Mouse (Mus musculus) midbrain, embryonic 12.5 days (tissue): Measurements from ENCODE around the gene Sipa1l2. TPM values are rescaled to one million over a fixed set of nuclear protein-coding genes. Genes with fewer than 3 reads are reported as not detected.
A peak's percentile ranks its signal among the peaks of the same experiment; 100 is the strongest.

ENCODE experiments used
- ATAC-seq: fragments of 200-750 bp; cut with Nextera tagmentation; 2 replicates; pipeline ENCODE4 v1.8.0; 2017; ENCODE audit warnings: low read depth, moderate TSS enrichment, moderate library complexity; ENCODE audit not compliant: low FRiP score
- H3K27ac ChIP-seq: fragments of 300-500 bp; sonication (generic); replicated peaks from 2 replicates; pipeline ENCODE4 v1.5.1; 2016; ENCODE audit warnings: mild to moderate bottlenecking
- H3K27me3 ChIP-seq: fragments of 300-500 bp; sonication (generic); 2 replicates; pipeline ENCODE4 v1.6.1; 2016; ENCODE audit warnings: mild to moderate bottlenecking
- H3K36me3 ChIP-seq: fragments of 300-500 bp; sonication (generic); 2 replicates; pipeline ENCODE4 v1.6.1; 2016
- H3K4me1 ChIP-seq: fragments of 300-500 bp; sonication (generic); 2 replicates; pipeline ENCODE4 v1.6.1; 2016
- H3K4me2 ChIP-seq: fragments of 300-500 bp; sonication (generic); replicated peaks from 2 replicates; pipeline ENCODE4 v1.6.1; 2016; ENCODE audit warnings: mild to moderate bottlenecking, moderate library complexity
- H3K4me3 ChIP-seq: fragments of 300-500 bp; sonication (generic); 2 replicates; pipeline ENCODE4 v1.5.1; 2016; ENCODE audit warnings: mild to moderate bottlenecking
- H3K9ac ChIP-seq: fragments of 300-500 bp; sonication (generic); replicated peaks from 2 replicates; pipeline ENCODE4 v1.6.1; 2016; ENCODE audit warnings: mild to moderate bottlenecking, moderate library complexity
- H3K9me3 ChIP-seq: fragments of 300-500 bp; sonication (generic); 2 replicates; pipeline ENCODE4 v1.6.1; 2016; ENCODE audit warnings: mild to moderate bottlenecking
- WGBS: fragments of 180-500 bp; shearing (Covaris S2); methylation state at CpG from one replicate; pipeline ENCODE4 v1.1.7; 2016; 5-methylcytosine and 5-hydroxymethylcytosine counted together
- polyA plus RNA-seq: library from polyadenylated mRNA; unstranded; fragments of >200 nt; fragmentation: Nextera tagmentation; extraction: Ambion mirVana; gene quantifications from 2 replicates; pipeline ENCODE4 v1.2.1, GENCODE M21; 2016

The Sipa1l2 gene
- polyA plus RNA-seq, 1 experiment from 2014 or later, result 43.7 TPM

GRCm38 (mm10) chr8:125518951-125519350 lies 50.7 kb downstream of the Sipa1l2 start:
- Histone ChIP-seq H3K9me3 (no peaks in the 10 kb centered on the region), H3K27me3 (no peaks in the 10 kb centered on the region; the same call in 1 of the 2 replicates), H3K27ac (no peak overlapping the region), H3K36me3 (0 out of 2 replicates have a peak, but pooled peaks cover 3% of the 10 kb centered on the region), H3K4me1 (peaks cover 55% of the 10 kb centered on the region), H3K4me3 (no peak overlapping the region), H3K9ac (no peak overlapping the region), H3K4me2 (no peak overlapping the region)
- no peak for ATAC-seq
- WGBS, result 82% methylated on average over 4 of the region's 4 CpGs

- Histone ChIP-seq H3K4me2 (no peak overlapping the region), H3K4me1 (peaks cover 57% of the 10 kb centered on the region), H3K27me3 (no peaks in the 10 kb centered on the region; the same call in 1 of the 2 replicates), H3K27ac (no peak overlapping the region; the same call in 1 of the 2 replicates), H3K4me3 (no peak overlapping the region), H3K36me3 (0 out of 2 replicates have a peak, but pooled peaks cover 3% of the 10 kb centered on the region), H3K9ac (no peak overlapping the region), H3K9me3 (no peaks in the 10 kb centered on the region)
- WGBS, result 84% methylated on average over 6 of the region's 6 CpGs
- no peak for ATAC-seq
These were observed 51.3 kb downstream of the Sipa1l2 start for GRCm38 (mm10) chr8:125518301-125518700.

DNA sequence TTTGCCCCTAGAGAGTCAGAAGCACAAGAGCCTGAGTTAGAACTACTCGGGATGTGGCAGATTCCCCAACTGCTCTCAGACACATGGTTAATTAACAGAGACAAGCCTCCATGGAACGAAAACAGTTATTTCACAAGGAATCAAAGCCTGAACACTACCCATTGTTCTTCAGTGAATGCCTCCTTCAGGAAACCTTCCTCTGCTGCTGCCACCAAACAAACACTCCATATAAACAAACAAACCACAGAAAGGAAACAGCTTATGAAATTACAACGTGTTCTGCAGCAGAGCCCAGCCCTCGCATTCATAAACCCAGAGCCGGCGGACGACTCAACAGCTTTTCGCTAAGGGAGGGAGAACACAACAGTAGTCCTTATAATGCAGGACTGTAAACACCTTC lies 52.2 kb downstream of the Sipa1l2 start:
- Histone ChIP-seq H3K4me3 (no peak overlapping the region), H3K4me1 (peaks cover 53% of the 10 kb centered on the region), H3K9me3 (no peaks in the 10 kb centered on the region), H3K36me3 (0 out of 2 replicates have a peak, but pooled peaks cover 3% of the 10 kb centered on the region), H3K27ac (no peak overlapping the region), H3K4me2 (no peak overlapping the region), H3K9ac (no peak overlapping the region), H3K27me3 (peaks cover 6% of the 10 kb centered on the region; the same call in 1 of the 2 replicates)
- WGBS, result 75% methylated on average over 8 of the region's 8 CpGs
- ATAC-seq, result no peak

- H3K4me3 ChIP-seq, result no peak overlapping the region
- 65% methylated on average over 6 of the region's 6 CpGs for WGBS
- H3K4me1 ChIP-seq, result peaks cover 45% of the 10 kb centered on the region
- H3K4me2 ChIP-seq, result no peak overlapping the region
- H3K27me3 ChIP-seq, result peaks cover 7% of the 10 kb centered on the region; the same call in 1 of the 2 replicates
- H3K27ac ChIP-seq, result no peak overlapping the region
- H3K36me3 ChIP-seq, result 0 out of 2 replicates have a peak, but pooled peaks cover 3% of the 10 kb centered on the region
- no peak overlapping the region for H3K9ac ChIP-seq
- ATAC-seq, result no peak
- no peaks in the 10 kb centered on the region; the same call in 1 of the 2 replicates for H3K9me3 ChIP-seq
These were observed 53.3 kb downstream of the Sipa1l2 start for GRCm38 (mm10) chr8:125516115-125516905.

- Histone ChIP-seq H3K9ac (no peak overlapping the region), H3K4me3 (no peak overlapping the region), H3K27me3 (peaks cover 7% of the 10 kb centered on the region; the same call in 1 of the 2 replicates), H3K4me1 (peaks cover 49% of the 10 kb centered on the region), H3K4me2 (no peak overlapping the region), H3K27ac (no peak overlapping the region), H3K9me3 (no peaks in the 10 kb centered on the region; the same call in 1 of the 2 replicates), H3K36me3 (0 out of 2 replicates have a peak, but pooled peaks cover 3% of the 10 kb centered on the region)
- ATAC-seq, result no peak
- WGBS, result 47% methylated on average over 8 of the region's 8 CpGs
These were observed 53.9 kb downstream of the Sipa1l2 start for GRCm38 (mm10) chr8:125515665-125516064.

DNA sequence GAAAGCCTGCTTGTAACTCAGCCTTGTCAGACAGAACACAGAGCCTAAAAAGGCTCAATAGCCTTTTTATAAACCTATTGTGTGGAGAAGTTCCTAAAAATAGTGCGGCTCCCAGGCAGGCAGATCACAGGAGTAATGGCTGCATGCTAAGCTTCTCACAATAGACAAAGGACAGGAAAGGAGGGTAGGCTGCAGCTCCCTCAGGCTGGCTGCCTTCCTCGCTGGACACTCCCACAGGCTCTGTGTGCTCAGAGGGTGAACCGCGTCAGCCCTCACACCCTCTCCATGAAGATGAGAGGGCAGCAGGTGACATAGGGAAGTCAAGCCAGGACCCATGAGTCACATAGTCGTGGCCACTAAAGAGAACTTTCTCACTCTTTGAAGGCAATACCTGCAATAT lies 55.7 kb downstream of the Sipa1l2 start:
- 0 out of 2 replicates have a peak, but pooled peaks have one; percentile 14 for ATAC-seq
- H3K4me3 ChIP-seq, result no peak overlapping the region
- H3K36me3 ChIP-seq, result 0 out of 2 replicates have a peak, but pooled peaks cover 3% of the 10 kb centered on the region
- peak overlapping the region; percentile 7; the same call in 1 of the 2 replicates for H3K9ac ChIP-seq
- whole genome bisulfite sequencing, result 13% methylated on average over 5 of the region's 5 CpGs
- peaks cover 59% of the 10 kb centered on the region for H3K4me1 ChIP-seq
- H3K4me2 ChIP-seq, result no peak overlapping the region
- H3K27ac ChIP-seq, result peak overlapping the region; percentile 69
- H3K27me3 ChIP-seq, result peaks cover 7% of the 10 kb centered on the region; the same call in 1 of the 2 replicates
- no peaks in the 10 kb centered on the region; the same call in 1 of the 2 replicates for H3K9me3 ChIP-seq

DNA sequence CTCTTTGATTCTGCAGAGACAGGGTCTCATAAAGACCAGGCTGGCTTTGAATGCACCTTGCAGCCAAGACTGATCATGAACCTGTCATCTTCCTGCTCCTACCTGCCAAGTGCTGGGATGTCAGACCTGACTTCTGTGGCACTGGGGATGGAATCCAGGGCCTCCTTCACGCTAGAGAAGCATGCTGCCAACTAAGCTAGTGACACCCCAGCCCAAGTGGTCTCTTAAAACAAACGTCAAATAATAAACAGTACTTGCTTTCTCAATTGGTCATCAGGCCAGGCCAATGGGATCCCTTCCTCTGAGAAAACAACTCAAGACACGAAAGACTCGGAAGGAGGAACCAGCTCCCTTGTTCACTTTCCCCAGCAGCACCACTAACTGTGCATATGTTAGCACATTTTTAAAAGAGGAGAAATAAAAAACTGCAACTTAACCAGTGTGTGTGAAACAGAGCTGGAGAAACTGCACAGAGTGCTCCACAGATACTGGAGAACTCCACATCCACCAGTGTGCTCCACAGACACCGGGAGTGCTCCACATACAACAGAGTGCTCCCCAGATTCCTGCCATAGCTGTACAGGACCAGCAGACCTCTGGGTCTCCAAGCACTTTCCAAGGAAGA lies 56.3 kb downstream of the Sipa1l2 start:
- 0 out of 2 replicates have a peak, but pooled peaks cover 3% of the 10 kb centered on the region for H3K36me3 ChIP-seq
- H3K4me3 ChIP-seq, result no peak overlapping the region
- peak overlapping the region; percentile 69 for H3K27ac ChIP-seq
- peaks cover 7% of the 10 kb centered on the region; the same call in 1 of the 2 replicates for H3K27me3 ChIP-seq
- 65% methylated on average over 5 of the region's 5 CpGs for WGBS
- no peaks in the 10 kb centered on the region; the same call in 1 of the 2 replicates for H3K9me3 ChIP-seq
- ATAC-seq, result no peak
- H3K9ac ChIP-seq, result peak overlapping the region; percentile 7
- no peak overlapping the region for H3K4me2 ChIP-seq
- H3K4me1 ChIP-seq, result peaks cover 60% of the 10 kb centered on the region

GRCm38 (mm10) chr8:125512561-125512960 lies 57.0 kb downstream of the Sipa1l2 start:
- Histone ChIP-seq H3K4me3 (no peak overlapping the region), H3K9me3 (no peaks in the 10 kb centered on the region; the same call in 1 of the 2 replicates), H3K4me2 (no peak overlapping the region), H3K9ac (no peak overlapping the region), H3K27me3 (peaks cover 7% of the 10 kb centered on the region; the same call in 1 of the 2 replicates), H3K27ac (no peak overlapping the region), H3K4me1 (peaks cover 63% of the 10 kb centered on the region), H3K36me3 (no peaks in the 10 kb centered on the region)
- ATAC-seq, result no peak
- WGBS, result 81% methylated on average over 1 of the region's 1 CpGs

- no peak overlapping the region for H3K4me3 ChIP-seq
- H3K36me3 ChIP-seq, result no peaks in the 10 kb centered on the region
- no peak overlapping the region for H3K9ac ChIP-seq
- H3K27me3 ChIP-seq, result peaks cover 7% of the 10 kb centered on the region; the same call in 1 of the 2 replicates
- no peak for ATAC-seq
- no peak overlapping the region for H3K4me2 ChIP-seq
- WGBS, result 61% methylated on average over 14 of the region's 14 CpGs
- peaks cover 74% of the 10 kb centered on the region for H3K4me1 ChIP-seq
- no peak overlapping the region for H3K27ac ChIP-seq
- no peaks in the 10 kb centered on the region; the same call in 1 of the 2 replicates for H3K9me3 ChIP-seq
These were observed 58.5 kb downstream of the Sipa1l2 start for GRCm38 (mm10) chr8:125510861-125511668.

- H3K36me3 ChIP-seq, result no peaks in the 10 kb centered on the region
- H3K9ac ChIP-seq, result no peak overlapping the region
- ATAC-seq, result peak; percentile 21; the same call in 1 of the 2 replicates
- WGBS, result 23% methylated on average over 4 of the region's 4 CpGs
- no peak overlapping the region for H3K4me2 ChIP-seq
- H3K27ac ChIP-seq, result peak overlapping the region; percentile 15; the same call in 1 of the 2 replicates
- H3K9me3 ChIP-seq, result no peaks in the 10 kb centered on the region; the same call in 1 of the 2 replicates
- no peak overlapping the region for H3K4me3 ChIP-seq
- H3K4me1 ChIP-seq, result peaks cover 81% of the 10 kb centered on the region
- H3K27me3 ChIP-seq, result peaks cover 7% of the 10 kb centered on the region; the same call in 1 of the 2 replicates
These were observed 59.8 kb downstream of the Sipa1l2 start for GRCm38 (mm10) chr8:125509776-125510175.

DNA sequence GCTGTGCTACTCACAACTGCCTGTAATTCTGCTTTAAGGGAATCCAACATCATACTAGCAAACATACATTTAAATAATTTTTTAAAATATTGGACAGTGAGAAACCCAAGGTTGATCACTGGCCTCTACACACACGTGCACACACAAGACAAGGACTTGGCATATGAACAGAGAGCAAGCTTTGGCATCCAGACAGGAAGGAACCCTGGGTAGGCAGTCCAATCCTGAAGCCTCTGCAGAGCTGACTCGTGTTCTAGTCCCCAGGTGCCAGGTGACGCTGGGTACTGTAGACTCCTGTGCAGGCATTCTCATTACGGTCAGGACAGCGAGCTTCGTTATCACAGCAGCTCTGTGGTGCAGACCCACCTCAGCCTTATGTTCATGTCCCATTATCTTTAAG lies 60.4 kb downstream of the Sipa1l2 start:
- no peak overlapping the region for H3K9ac ChIP-seq
- H3K4me1 ChIP-seq, result peaks cover 81% of the 10 kb centered on the region
- 0 out of 2 replicates have a peak overlapping the region, but pooled peaks have one; percentile 31 for H3K27ac ChIP-seq
- no peaks in the 10 kb centered on the region; the same call in 1 of the 2 replicates for H3K9me3 ChIP-seq
- H3K36me3 ChIP-seq, result no peaks in the 10 kb centered on the region
- no peak overlapping the region for H3K4me3 ChIP-seq
- H3K4me2 ChIP-seq, result no peak overlapping the region
- no peak for ATAC-seq
- peaks cover 7% of the 10 kb centered on the region; the same call in 1 of the 2 replicates for H3K27me3 ChIP-seq
- WGBS, result 84% methylated on average over 6 of the region's 6 CpGs
